Mouse (Mus musculus) ES-Bruce4 (cell line): ENCODE measurements around the gene Ptms.

ENCODE experiments used
- CTCF ChIP-seq: IDR thresholded peaks from one replicate; pipeline ENCODE4 v1.8.1; 2011; ENCODE audit warnings: low read depth, low read length
- POLR2A ChIP-seq: IDR thresholded peaks from one replicate; pipeline ENCODE4 v1.8.1; 2011; ENCODE audit warnings: low read length; ENCODE audit not compliant: insufficient read depth

DNA sequence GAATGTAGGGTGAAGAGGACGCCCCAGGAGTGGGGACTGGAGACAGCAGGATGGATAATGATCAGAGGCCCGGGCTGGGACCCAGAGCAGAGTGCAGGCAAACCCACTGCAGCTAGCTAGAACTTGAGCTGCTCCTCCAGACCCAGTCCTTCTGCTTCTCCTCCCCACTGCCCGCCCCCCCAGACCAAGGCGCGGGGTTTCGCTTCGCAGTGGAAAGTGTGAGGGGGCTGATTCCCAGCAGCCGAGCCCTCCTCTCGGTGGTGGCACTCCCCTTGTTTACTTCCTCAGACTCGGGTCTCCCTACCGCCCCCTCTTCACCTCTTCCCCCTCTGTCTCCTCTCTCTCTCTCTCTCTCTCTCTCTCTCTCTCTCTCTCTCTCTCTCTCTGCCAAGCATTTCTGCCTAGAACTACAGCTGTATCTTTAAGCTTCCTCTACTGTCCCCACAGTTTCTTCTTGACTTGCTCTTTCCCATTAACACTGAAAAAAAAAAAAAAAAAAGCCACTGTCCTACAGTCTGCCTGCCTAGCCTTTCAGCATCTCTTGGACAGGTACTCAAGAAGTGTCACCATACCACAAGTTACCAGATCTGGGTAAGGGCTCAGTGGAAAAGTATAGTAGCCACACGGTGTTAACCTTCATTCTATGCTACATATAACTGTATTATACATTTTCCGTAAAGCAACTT, 8.2 kb downstream of the Ptms start, which contains the start of gene Lag3:
- TF ChIP-seq CTCF: no peak
- TF ChIP-seq POLR2A: no peak
